Mouse (Mus musculus) kidney, postnatal 36 days (tissue): ENCODE results near the gene Slit2.
A peak's percentile ranks its signal among the peaks of the same experiment; 100 is the strongest.

Experiments
- DNase-seq, 2 experiments: peaks; one replicate each; pipeline ENCODE4 v3.0.0; 2021 to 2022; ENCODE audit warnings: mixed read lengths in 2 of 2

Slit2 gene

DNA sequence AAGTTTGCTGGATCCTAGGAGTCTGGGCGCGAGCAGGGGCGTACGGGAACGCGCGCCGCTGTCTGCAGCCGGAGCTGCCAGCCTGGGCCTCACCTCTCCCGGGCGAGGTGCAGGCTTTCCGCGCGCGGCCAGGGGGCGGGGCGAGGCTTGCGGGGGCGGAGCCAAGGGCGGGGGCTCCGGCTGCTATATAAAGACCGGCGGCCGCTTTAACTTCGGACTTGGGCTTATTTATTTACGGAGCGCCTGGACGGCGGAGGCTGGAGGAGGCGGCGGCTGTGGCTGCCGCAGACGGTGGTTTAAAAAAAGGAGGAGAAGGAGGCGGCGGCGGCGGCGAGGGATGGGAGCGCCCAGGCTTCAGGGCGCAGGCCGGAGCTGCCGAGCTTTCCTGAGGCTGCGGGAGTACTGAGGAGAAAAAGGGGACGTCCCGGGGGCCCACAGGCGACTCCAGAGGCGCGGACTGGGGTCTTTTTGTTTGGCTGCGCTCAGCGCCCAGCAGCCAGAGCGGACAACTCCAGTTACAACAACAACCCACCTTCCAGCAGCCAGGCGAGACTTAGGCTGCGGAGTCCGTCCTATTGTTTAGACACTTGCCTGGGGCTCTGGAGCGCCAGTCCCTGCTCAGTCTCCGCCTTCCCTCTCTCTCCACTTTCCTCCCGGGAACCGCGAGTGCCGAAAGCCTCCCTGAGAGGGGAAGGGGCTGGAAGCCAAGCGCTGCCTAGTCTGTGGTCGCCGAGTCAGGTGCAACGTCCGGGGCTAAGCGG lies at the start of gene Slit2:
TSS of gene Slit2 (plus strand) at position 198 of the 761 bp plus-strand sequence.
- peak; percentile 87 to 92 for DNase-seq

DNA sequence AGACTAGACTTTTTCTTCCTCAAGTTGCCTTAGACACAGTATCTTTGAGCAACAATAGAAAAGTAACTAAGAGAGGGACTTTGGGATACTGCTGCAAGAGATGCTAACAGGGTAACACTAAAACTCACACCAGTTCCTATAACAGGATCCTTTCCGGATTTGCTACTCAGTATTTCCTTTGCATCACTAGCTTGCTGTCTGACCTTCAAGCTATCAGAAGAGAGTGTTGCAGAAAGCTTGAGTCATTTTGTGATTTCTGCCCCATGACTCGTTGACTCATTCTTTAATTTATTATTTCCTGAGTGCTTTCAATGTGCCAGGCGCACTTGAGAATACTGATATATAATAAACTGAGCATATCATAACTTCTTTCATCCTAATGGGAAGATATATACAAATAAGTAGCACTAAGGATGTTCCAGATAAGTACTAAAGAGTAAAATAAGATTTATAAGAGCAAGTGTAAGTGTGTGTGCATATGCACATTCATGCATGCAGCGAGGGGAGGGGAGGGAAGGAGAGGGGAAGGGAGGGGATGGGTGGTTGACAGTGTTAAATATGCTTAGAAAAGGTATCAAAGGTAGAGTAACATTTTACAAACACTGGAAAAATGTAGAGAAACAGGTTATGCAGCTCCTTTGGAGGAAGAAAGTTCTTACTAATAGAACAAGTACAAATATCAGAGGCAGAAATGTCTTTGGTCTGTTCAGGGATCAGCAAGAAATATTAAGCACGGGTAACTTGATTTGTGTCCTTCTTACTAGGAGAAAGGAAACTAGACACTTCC lies 44.2 kb upstream of the Slit2 start:
- DNase-seq = no peak

DNA sequence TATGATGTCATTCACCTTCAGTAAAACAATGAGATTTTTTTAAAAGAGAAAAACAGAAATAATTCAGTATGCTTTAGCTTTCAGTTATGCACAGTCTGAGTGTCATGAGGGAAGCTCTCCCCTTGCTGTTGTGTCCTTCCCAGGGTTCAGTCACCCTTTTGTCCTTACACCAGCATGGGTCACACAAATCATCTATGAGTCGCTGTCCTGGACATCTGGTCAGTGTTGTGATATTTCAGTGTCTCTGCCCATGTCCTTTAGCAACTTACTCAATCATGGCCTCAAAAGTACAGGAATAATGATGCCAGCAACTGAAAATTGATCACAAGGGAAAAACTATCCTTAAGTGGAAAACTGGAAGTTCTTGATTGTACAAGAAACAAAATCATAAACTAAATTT lies 26.5 kb upstream of the Slit2 start:
- no peak for DNase-seq

DNA sequence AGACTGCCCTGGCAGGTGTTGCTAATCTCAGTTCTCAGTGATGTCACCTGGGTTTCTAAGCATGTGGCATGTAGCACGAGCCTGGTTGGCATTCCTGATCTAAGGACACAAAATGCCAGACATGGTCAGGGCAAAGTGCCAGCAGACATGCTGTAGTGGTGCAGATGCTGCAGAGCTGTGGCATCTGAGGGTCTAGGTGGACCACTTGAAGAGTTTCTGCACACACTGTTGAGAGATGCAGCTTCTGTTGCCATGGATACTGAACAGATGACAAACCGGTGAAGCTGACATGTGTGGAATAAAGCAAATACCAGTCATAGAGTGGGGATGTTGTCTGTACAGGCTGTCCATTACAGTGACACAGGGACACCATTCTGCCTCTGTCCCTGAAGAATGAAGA lies 7.1 kb upstream of the Slit2 start:
- no peak for DNase-seq

DNA sequence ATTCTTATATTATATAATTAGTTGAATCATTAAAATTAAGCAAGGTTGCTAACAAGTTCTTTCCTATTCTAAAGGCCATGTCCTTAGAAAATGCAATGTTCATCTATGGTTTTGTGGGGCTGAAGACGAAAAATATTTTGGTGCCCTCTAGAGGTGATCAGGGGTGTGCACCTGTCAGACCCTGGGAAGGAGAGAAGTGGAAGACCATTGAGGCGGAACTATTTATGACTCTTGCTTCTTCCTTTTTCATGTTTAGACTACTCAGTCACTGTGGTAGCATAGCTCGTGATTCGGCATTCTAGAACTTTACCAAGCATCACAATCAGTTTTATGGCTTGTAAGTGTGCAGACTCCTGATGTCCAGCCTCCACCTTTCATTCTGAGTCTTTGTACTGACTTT lies 3.6 kb upstream of the Slit2 start:
- peak in 1 of 2 experiments; percentile 30 for DNase-seq

DNA sequence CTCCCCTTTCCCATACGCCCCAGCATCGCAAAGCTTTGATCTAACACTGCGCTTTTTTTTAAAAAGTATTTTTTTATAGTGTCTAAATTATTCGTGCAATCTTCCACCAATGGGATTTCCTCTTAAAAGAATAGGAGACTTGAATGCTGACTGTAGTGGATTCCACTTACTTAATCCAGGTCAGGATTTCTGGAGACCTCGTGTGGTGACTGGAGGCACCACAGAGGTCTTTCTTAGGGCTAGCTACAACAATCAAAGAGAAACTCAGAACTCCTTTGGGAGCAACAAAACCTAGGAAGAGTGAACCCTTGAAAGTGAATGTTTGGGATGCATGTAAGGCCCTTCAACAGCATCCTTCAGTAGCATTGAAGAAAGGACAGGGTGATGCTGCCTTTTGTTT lies 2.5 kb upstream of the Slit2 start:
- no peak for DNase-seq

DNA sequence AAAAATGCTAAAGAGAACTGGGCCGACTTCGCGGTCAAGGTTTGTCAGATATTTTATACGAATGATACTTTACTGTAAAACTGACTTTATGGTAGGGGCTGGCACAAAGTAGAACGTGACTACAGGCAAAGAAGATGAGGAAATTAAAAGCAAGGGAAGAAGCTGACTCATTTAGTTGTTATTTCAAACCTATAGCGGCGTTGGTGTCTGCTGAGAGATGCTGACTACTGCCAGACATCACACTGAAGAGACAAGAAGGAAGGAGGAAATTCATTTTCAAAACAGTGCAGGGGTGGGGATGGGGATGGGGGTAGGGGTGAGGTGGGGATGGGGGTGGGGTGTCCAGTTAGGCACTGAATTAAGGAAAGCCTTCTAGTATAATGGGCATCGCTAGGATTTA lies 987 bp upstream of the Slit2 start:
- no peak for DNase-seq

DNA sequence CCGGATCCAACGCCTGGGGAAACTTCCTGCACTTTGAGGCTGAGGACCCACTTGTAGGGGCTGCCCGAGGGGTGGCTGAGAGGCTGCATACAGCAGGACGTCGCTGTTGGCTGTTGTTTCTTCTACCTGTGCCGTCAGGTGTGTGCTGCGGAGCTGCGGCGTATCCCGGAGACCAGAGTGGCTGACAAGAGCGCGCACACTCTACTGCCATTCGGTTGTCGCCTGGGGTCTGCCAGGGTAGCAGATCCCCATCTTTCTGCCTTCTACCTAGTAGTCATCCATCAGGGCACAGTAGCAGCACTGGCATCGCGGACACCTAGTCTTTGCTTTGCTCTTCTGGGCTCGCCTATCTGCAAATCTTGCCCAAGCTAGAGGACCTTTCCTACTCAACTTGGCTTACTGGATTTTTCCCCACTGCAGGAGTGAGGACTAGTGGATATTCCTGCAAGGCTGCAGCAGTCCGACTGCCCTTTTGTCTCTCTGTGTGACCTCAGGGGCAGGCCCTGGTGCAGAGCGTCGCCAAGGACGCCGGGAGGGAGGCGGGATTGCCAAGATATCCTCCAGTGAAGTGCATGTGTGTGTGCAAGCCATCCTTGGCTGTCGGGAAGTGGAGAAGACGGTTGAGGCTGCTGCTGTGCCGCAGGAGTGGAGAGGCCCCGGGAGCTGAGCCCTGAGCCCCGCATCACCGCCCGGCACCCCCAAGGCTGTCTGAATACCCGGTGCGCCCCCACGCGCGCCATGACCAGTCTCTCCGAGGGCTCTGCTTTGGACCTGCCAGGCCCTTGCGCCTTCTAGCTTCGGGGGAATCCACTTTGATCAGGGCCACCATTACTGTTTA lies 1.0 kb downstream of the Slit2 start:
- DNase-seq = peak in 1 of 2 experiments; percentile 33

DNA sequence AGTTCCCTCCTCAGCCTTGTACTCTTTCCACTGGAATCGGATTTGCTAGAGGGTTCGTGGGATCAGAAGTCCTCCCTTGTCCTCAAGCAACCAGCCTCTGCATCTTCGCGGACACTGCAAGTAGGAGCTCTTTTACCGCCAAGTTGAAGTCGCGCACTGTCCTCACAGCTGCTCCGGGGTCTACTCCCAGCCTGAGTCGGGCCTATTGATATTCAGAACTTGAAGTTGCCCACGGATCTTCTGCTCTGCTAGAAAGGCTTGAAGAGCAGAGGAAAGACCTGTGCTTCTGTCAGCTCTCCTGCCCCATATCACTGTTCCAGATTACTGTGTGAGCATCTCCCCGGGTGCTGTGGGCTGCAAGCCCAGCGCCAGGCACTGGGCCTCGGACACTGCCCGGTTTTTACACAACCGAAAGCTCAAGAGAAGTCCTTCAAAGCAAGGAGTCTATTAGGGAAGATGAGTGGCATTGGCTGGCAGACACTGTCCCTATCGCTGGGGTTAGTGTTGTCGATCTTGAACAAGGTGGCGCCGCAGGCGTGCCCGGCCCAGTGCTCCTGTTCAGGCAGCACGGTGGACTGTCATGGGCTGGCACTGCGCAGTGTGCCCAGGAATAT lies 1.8 kb downstream of the Slit2 start:
- no peak for DNase-seq

DNA sequence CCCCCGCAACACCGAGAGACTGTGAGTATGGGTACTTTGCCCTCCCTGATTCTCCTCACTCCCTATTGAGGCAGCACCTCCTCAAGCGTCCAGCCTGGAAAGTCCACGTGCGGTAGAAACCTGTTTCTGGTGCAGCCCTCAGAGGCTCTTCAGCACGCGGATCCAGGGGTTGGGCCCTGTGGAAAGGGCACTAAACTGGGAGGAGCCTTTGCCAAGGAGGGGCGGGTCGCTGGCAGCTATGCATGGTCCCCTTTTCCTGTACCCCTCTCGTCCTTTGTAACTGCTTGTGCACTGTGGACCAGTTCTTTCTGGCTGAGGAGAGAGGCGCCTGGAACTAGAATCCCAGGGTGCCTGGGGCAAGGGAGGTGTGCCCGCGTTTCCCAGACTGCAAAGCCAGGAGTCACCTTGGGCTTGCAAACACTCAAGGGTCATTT lies 2.3 kb downstream of the Slit2 start:
- DNase-seq = peak; percentile 82 to 90

DNA sequence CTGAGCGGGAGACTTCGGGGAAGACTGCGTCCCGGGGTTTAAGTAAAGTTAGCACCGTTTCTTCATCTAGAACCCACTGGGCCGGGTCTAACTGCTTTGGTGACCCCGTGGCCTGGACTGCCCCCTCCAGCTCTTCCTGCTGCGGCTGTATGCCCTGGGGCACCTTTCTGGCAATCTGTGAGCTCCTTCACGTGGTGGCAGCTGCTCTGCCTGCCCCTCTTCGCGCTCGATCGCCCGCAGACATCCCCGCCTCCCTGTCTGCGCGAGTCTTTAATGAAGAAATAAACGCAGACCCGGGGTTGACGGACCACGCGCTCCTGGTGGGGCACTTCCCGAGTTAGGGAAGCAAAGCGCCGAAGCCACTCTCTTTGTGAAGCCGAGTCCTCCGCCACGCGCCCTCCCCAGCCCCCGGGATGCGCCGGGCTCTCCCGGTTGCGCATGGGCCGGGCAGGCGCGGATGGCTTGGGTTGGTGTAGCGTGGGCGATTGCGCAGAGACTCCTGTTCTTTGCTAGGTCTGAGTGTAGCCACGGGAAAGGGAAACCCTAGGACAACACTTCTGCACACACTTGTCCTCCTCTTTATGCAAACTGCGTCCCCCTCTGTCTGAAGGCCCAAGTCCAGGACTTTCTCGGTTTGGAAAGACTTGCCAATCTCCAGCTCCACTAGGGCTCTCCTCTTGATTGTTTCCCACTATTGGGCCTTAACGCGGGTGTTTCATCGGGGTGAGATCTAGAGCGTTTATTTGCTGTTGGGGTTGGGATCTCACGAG lies 3.1 kb downstream of the Slit2 start:
- peak; percentile 62 to 67 for DNase-seq

DNA sequence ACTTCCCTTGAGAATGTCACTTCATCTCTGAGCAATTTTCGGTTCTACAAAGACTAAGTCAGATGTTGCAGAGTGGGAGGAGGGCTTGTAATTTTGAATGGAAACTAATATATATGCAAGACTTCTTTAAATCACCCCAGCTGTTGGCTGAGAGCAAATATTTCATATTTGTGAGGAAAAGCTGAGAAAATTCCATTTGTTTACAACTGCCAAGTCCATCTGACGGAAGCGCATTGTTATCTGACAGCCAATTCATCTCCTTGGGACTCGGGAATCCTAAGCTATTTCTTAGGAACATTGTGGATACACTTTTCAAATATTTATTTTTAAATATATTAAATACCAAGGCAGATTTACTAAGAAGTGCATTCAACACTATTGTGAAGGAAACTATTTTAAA lies 8.0 kb downstream of the Slit2 start:
- DNase-seq = no peak

DNA sequence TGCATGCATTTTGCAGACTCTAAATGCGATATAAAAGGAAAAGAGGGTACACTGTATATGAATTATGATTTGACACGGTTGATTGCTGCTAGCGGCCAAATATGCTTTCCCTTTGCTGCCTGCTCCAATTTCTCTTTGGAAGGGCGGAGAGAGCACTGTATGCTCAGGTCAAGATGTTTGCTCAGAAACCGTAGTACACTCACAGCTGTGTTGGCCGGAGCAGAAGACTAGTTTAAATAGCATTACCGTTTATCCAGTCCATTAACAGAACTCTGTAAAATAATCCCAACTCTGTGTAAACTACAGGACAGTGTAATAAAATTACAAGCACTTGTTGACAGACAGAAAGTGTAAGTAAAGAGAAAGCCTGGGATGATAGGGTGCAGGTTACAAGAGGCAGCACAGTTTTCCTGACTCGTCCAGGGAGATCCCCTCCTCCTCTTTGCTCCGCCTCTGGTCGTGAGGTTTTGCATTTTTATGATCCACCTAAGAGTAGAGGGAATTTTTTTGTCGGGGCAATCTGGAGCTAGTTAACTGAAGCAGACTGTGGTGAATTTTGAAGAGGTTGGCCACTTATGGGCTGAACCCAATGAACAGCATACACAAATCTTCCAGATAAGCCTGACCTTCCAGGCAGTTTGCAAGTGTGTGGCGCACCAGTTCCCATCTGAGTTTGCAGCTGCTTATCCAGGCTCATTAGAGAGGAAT lies 20.9 kb downstream of the Slit2 start:
- peak in 1 of 2 experiments; percentile 13 for DNase-seq

DNA sequence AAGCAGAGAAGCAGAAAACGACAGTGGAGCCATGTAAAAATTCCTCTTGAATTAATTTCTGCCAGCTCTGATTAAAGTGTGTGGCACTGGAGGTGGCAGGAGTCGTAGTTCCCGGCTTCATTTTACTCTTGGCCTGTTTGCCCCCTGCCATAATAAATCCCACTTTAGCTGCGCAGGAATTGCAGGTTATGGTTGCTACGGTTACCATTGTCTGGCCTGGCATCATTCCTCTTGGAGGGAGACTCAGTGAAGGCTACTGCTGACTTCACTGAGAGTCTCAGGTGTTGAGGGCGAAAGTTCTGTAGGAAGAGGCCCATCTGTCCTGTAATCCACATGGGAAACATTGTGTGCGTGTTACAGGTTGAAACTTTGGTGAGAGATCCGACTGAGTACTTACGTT lies 22.6 kb downstream of the Slit2 start:
- no peak for DNase-seq

DNA sequence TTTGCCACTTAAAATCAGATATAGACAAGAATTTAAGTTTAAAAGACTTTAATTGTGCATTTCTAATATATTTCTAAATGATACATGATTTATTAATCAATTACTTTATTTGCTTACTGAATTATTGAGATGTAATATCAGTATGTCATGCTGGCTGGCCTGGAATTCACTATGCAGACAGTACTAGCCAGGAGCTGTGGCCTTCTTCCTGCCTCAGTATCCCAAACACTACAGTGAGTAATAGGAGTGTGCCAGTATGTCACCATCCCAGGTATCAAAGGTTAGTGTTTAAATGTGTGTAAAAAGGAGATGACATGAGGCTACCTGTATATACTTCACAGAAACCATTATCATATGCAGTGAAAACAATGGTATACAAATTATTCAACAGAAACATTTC lies 23.1 kb downstream of the Slit2 start:
- no peak for DNase-seq

DNA sequence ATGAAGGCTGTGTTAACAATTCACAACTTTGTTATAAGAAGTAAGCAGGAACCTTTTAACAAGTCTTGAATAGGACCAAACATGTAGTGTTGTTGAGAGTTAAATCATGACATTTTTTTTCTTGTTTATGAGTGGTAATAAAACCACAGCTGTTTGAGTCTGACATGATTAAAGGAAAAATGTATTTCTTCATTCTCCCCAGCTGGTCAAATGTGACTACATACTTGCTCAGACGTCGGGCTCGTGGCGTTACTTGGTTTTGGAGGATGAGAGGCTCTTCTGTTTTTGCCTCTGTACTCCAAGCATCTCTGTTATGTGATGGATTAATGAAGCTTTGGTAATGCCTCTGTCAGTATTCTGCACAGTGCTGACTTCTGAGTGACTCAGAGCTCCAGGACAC lies 40.5 kb downstream of the Slit2 start:
- DNase-seq = no peak

DNA sequence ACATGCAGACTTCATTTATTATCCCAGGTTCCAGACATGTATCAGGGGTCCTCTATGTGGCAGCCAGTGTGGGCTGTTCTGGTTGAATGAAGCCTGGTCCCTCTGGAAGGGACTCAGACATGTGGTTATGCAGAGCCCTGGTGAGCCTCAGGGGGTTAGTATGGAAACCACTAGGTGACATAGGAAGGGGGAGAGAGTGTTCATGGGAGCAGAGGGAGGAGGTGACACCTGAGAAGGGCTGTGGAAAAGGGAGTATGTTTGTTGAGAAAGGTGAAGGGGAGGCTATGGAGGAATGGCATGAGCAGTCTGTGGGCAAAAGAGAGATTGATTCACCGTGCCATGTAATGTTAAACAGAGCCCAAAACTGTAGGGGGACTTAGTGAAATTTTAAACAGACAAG lies 51.9 kb downstream of the Slit2 start:
- DNase-seq = no peak

DNA sequence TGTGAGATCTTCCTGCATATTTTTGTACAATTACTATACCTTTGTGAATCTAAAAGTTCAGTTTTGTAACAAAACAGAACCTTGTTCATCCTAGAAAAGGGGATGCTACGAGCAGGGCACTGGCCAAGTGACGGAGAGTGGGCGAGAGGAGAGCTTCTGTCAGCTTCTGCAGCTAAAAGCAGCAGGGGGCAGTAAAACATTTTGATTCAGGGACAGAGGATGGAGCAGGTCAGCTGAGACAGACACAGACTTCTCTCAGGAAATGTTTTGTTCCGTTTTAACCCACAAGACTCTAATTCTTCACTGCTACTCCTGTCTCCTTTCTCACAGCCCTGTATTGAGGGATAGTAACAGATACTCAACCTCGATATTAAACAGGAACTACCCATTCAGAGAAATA lies 55.1 kb downstream of the Slit2 start:
- DNase-seq = peak; percentile 48 to 65

DNA sequence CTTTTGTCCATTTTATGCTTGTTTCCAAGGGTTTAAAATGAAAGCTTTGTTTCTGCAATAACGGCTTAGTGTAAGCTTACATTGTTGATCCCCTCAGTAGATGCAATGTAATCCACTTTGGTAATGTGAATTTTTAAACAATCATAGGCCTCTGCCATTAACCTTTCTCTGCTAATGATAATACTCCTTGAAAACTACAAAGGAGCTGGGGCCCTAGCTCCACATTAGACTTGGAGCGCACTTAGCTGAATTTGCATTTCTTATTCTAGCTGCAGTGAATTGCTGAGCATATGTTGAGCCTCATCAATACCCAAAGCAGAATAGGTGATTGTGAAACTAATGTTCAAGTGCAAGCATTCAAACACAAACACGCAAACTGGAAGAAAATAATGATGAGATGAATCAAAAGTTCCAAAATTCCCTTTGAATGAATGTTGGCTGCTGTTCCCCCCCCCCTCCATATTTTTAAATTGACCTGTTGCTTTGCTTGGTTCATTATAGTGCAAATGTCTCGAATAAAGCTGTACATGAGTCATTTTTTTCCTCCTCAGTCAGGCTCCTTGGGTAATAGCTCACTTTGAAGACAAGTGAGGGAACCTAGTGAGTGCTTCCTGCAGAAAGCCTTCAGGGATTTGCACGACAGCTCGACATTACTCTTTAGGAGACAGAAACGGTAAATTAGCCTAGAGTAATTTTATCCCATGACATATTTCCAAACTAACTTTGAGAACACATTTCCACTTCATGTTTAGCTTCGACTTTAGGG lies 66.2 kb downstream of the Slit2 start:
- DNase-seq = no peak

DNA sequence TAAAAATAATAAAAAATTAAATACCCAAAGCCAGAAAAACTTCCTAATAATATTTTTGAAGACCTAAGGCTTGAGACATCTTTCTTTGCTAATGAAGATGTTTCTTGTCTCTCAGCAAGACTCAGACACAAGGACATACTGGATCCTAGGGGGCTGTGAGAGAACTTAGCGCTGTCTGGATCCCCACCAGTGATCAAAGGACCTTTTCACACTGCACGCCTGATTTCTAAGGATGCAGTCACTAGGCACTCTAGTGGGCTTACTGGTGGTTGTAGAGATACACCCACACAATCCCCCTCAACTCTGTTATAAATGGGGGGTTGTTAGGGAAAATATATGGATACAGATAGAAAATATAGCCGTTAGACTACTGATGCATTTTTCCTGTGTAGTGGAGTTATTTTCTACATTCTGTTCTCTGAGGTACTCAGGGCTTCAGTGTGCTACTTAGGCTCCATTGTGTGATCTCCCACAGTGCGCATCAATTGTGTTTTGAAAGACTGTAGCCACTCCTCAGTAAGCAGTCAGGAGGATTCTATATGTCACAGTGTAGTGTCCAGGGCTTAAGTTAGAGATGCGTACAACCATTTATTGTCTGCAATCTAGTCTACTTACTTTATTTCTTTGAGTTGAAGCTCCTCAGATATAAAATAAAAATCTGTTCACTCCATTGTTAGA lies 67.8 kb downstream of the Slit2 start:
- DNase-seq = no peak
